Mouse (Mus musculus) embryonic facial prominence, embryonic 10.5 days (tissue): ENCODE data around the gene Mpig6b. TPM values are rescaled to one million over a fixed set of nuclear protein-coding genes. Genes with fewer than 3 reads are reported as not detected.

Experiments used
- DNase-seq: peaks from one replicate; pipeline ENCODE4 v3.0.0-alpha.2; 2017; ENCODE audit warnings: low spot score
- H3K27ac ChIP-seq: fragments of 300-500 bp; sonication (generic); replicated peaks from 2 replicates; pipeline ENCODE4 v1.5.1; 2016; ENCODE audit warnings: mild to moderate bottlenecking
- H3K27me3 ChIP-seq: fragments of 300-500 bp; sonication (generic); replicated peaks from 2 replicates; pipeline ENCODE4 v1.6.1; 2016; ENCODE audit warnings: low read depth, mild to moderate bottlenecking; ENCODE audit not compliant: poor library complexity, severe bottlenecking
- H3K36me3 ChIP-seq: fragments of 300-500 bp; sonication (generic); replicated peaks from 2 replicates; pipeline ENCODE4 v1.6.1; 2016; ENCODE audit warnings: mild to moderate bottlenecking, moderate library complexity
- H3K4me1 ChIP-seq: fragments of 300-500 bp; sonication (generic); 2 replicates; pipeline ENCODE4 v1.6.1; 2016
- H3K4me3 ChIP-seq: fragments of 300-500 bp; sonication (generic); 2 replicates; pipeline ENCODE4 v1.5.1; 2016; ENCODE audit warnings: mild to moderate bottlenecking, moderate library complexity
- H3K9me3 ChIP-seq: fragments of 300-500 bp; sonication (generic); 2 replicates; pipeline ENCODE4 v1.6.1; 2016; ENCODE audit warnings: mild to moderate bottlenecking
- WGBS: fragments of 180-500 bp; shearing (Covaris S2); methylation state at CpG from one replicate; pipeline ENCODE4 v1.1.7; 2016; 5-methylcytosine and 5-hydroxymethylcytosine counted together
- polyA plus RNA-seq: library from polyadenylated mRNA; unstranded; fragments of >200 nt; fragmentation: Nextera tagmentation; extraction: Ambion mirVana; gene quantifications from 2 replicates; pipeline ENCODE4 v1.2.1, GENCODE M21; 2016

The Mpig6b gene
- polyA plus RNA-seq, 1 experiment from 2014 or later, result 0.93 TPM

DNA sequence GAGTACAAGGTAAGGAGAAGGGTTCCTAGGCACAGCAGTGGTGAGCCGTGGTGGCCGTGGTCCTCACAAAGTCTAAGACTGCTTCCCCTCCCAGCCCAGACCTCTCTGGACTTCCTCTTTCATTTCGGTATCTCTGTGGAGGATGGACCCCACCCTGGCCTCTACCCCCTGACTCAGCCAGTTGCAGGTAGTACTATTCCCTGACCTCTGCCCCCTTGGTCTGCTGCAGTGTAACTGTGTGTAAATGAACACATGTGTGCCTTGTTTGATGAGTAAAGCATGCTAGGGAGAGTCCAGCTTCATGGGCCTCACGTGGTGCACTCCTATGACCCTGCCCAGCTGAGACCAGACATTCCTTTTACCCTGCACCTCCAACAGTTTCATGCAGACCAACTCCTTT is 42.2 kb downstream of the Mpig6b start:
- WGBS, result 67% methylated on average over 4 of the region's 4 CpGs
- no peak for DNase-seq
- Histone ChIP-seq H3K36me3 (peaks cover 2% of the 10 kb centered on the region), H3K9me3 (no peaks in the 10 kb centered on the region), H3K4me3 (no peak overlapping the region), H3K27me3 (0 out of 2 replicates have a peak, but pooled peaks cover under 1% of the 10 kb centered on the region), H3K4me1 (peaks cover 68% of the 10 kb centered on the region), H3K27ac (no peak overlapping the region)

DNA sequence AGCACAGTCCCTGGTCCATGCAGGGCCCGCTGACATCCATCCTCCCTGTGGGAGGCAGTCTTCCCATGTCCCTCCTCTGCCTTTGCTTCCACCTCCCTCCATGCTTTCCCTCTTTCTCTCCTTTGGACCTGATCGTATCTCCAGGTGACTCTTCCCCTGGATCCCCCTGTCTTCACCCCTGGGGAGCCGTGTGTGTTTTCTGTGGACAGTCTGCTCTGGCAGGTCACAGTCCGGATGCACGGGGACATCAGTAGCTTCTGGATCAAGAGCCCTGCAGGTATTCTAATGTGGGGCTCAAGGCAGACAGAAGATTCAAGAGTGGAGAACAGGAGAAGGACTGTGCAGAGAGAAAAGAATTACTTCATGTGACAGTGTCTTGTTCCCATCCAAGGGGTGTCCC is 42.8 kb downstream of the Mpig6b start:
- no peak overlapping the region for H3K4me3 ChIP-seq
- H3K4me1 ChIP-seq, result peaks cover 63% of the 10 kb centered on the region
- WGBS, result 84% methylated on average over 5 of the region's 5 CpGs
- H3K27ac ChIP-seq, result peak overlapping the region; percentile 26
- H3K36me3 ChIP-seq, result peaks cover 4% of the 10 kb centered on the region
- H3K27me3 ChIP-seq, result no peaks in the 10 kb centered on the region
- no peaks in the 10 kb centered on the region for H3K9me3 ChIP-seq
- DNase-seq, result no peak

DNA sequence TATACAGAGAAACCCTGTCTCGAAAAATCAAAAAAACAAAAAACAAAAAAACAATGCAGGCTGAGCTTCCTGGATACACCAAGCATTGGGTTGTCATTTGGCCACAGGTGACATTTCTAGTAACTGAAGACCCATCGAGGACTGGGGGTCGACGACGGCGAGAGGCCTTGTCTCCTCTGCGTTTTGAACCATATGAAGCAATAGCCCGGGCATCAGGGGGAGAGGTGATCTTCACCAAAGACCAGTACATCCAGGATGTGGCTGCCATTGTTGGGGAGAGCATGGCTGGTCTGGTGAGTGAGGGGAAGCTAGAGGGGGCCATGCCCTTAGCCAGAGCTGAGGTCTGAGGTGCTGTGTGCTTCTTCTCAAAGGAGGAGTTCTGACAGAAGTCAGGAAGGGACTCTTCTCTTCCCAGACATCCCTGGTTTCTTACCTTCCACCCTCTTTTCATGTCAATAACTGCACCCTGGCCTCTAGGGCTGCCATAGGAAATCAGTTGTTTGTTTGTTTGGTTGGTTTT is 43.4 kb downstream of the Mpig6b start:
- no peak overlapping the region for H3K27ac ChIP-seq
- 94% methylated on average over 8 of the region's 8 CpGs for WGBS
- no peaks in the 10 kb centered on the region for H3K9me3 ChIP-seq
- peaks cover 7% of the 10 kb centered on the region for H3K36me3 ChIP-seq
- H3K4me1 ChIP-seq, result peaks cover 57% of the 10 kb centered on the region
- H3K27me3 ChIP-seq, result no peaks in the 10 kb centered on the region
- DNase-seq, result no peak
- H3K4me3 ChIP-seq, result no peak overlapping the region

DNA sequence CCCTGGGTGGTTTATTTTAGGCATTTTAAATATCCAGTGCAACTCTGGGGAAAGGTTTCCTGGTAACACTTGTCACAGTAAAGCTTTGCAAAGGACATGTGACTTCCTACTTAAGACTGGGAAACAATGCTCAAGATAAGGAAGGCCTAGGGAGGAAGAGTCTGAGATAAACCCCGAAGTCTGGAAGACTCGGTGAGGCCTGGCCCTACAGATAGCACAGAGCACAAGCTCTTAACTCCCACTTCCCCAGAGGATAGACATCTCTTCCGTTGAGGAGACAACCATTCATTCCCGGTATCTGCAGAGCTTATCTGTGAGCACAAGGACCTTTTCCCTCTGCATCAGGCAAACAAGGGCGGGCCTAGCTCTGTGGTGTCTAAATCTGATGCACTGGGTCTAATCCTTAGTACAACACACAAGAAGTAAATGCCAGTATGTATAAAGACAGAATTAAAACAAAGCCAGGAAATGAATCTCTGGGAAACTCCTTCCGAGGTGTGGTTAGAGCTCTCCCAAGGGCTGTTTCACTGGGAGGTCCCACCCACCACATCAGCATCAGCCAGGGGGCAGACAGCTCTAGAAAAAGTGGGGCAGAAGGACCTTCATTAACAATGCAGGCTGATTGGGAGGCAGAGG is 44.0 kb downstream of the Mpig6b start:
- DNase-seq, result no peak
- H3K27ac ChIP-seq, result peak overlapping the region; percentile 78
- WGBS, result 68% methylated on average over 6 of the region's 6 CpGs
- H3K4me3 ChIP-seq, result peak overlapping the region; percentile 41
- peaks cover 14% of the 10 kb centered on the region for H3K36me3 ChIP-seq
- H3K9me3 ChIP-seq, result no peaks in the 10 kb centered on the region
- peaks cover 51% of the 10 kb centered on the region for H3K4me1 ChIP-seq
- no peaks in the 10 kb centered on the region for H3K27me3 ChIP-seq

DNA sequence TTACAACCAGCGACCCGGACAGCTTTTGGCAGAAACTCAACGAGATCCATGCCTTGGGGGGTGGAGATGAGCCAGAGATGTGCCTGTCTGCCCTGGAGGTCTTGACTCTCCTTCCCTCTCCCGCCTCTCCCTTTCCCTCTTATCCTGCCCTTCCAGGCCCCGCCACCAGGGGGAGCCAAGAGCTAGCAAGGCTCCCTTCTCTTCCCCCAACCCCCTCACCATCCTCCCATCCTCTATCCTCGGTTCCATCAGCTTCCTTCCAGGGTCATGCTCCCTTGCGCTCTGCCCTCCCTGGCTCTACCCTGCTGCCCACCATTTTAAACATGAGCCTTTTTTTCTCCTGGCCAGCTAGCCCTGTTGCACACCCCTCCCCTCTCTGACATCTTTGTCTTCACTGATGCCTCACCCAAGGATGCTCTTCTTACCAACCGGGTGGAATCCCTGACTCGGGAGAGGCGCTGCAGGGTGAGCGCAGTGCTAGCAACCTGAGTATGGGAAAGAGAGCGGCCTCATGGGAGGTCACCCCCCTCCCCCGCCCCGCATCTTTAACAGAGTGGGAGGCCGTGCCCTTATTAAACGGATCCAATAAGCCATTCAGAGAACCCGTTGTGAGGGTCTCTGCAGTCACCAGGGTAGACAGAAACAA is 44.7 kb downstream of the Mpig6b start:
- H3K27ac ChIP-seq, result peak overlapping the region; percentile 78

DNA sequence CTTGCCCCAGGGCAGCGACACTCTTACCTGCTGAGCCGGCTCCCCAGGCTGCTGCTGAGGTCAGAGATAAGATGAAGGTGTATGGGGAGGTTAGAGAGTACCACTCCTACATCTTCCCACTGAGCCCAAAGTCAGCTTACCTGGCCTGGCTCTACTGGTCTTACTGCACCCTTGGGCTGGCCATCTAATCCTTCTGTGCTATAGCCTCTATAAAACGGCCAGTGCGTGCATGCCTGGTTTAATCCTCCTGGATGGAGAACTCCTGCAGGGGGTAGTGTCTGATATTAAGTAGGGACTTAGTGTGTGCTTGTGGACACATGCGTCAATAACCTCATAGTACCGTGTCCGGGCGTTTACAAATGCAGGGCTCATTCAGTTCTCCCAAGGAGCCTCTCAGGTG is 45.4 kb downstream of the Mpig6b start:
- no peak for DNase-seq
- 86% methylated on average over 8 of the region's 8 CpGs for WGBS
- Histone ChIP-seq H3K27me3 (no peaks in the 10 kb centered on the region), H3K36me3 (peaks cover 28% of the 10 kb centered on the region), H3K4me3 (peak overlapping the region; percentile 41; the same call in 1 of the 2 replicates), H3K4me1 (peaks cover 37% of the 10 kb centered on the region), H3K27ac (no peak overlapping the region), H3K9me3 (no peaks in the 10 kb centered on the region)

More for the DNA sequence above, 44.7 kb downstream of the Mpig6b start:
- WGBS, result 5% methylated on average over 17 of the region's 17 CpGs
- DNase-seq, result peak; percentile 92
- H3K4me3 ChIP-seq, result peak overlapping the region; percentile 41
- H3K4me1 ChIP-seq, result peaks cover 44% of the 10 kb centered on the region
- H3K36me3 ChIP-seq, result peaks cover 21% of the 10 kb centered on the region
- no peaks in the 10 kb centered on the region for H3K27me3 ChIP-seq
- H3K9me3 ChIP-seq, result no peaks in the 10 kb centered on the region

DNA sequence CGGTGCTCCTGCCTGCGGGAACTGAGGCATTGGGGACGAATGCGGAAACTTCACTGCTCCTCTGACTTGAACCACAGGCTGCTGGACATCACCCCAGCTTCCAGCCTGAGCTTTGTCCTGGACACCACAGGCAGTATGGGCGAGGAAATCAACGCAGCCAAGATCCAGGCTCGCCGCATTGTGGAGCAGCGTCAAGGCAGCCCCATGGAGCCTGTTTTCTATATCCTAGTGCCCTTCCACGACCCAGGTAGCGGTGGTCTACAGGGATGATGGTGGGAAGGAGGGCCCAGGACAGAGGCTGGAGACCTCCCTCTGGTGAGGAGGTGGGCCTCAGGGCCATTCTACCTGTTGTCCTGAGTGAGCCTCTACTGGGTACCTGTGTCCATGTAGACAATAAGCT is 46.1 kb downstream of the Mpig6b start:
- Histone ChIP-seq H3K36me3 (peaks cover 35% of the 10 kb centered on the region), H3K27me3 (no peaks in the 10 kb centered on the region), H3K4me1 (peaks cover 33% of the 10 kb centered on the region), H3K27ac (no peak overlapping the region), H3K9me3 (no peaks in the 10 kb centered on the region), H3K4me3 (peak overlapping the region; percentile 25; the same call in 1 of the 2 replicates)
- 82% methylated on average over 11 of the region's 11 CpGs for WGBS
- DNase-seq, result no peak

DNA sequence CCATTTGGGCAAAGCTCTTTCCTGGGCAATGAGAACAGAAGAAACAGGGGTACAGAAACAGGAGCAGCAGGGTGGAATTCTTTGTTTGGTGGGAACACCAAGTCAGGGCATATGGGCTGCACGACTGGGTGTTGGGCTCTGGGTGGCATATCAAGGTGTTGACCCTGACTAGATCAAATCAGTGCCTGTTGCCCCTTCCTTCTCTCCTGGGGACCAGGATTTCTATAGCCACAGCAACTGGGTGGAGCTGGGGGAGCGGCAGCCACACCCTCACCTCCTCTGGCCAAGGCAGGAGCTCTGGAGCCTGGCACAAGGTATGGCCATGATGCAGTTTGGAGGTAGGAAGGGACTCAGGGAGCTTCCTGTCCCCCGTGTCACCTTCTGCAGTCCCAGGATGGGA is 47.8 kb downstream of the Mpig6b start:
- Histone ChIP-seq H3K4me3 (no peak overlapping the region), H3K36me3 (peaks cover 52% of the 10 kb centered on the region), H3K9me3 (no peaks in the 10 kb centered on the region), H3K27ac (0 out of 2 replicates have a peak overlapping the region, but pooled peaks have one; percentile 3), H3K27me3 (no peaks in the 10 kb centered on the region), H3K4me1 (peaks cover 16% of the 10 kb centered on the region)
- WGBS, result 86% methylated on average over 3 of the region's 3 CpGs
- no peak for DNase-seq

DNA sequence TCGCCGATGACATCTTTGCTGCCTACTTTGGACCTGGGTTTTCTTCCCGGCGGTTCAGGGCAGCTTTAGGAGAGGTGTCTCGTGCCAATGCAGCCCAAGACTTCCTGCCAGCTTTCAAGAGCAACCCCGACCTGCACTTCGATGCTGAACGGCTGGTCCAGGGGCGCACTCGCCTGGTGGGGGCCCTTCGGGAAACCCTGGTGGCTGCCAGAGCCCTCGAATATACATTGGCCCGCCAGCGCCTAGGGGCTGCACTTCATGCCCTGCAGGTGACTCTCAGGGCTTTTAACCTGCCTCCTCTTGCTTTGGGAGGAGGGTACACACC is 48.3 kb downstream of the Mpig6b start:
- Histone ChIP-seq H3K27me3 (no peaks in the 10 kb centered on the region), H3K9me3 (no peaks in the 10 kb centered on the region)
- whole genome bisulfite sequencing, result 74% methylated on average over 14 of the region's 14 CpGs

DNA sequence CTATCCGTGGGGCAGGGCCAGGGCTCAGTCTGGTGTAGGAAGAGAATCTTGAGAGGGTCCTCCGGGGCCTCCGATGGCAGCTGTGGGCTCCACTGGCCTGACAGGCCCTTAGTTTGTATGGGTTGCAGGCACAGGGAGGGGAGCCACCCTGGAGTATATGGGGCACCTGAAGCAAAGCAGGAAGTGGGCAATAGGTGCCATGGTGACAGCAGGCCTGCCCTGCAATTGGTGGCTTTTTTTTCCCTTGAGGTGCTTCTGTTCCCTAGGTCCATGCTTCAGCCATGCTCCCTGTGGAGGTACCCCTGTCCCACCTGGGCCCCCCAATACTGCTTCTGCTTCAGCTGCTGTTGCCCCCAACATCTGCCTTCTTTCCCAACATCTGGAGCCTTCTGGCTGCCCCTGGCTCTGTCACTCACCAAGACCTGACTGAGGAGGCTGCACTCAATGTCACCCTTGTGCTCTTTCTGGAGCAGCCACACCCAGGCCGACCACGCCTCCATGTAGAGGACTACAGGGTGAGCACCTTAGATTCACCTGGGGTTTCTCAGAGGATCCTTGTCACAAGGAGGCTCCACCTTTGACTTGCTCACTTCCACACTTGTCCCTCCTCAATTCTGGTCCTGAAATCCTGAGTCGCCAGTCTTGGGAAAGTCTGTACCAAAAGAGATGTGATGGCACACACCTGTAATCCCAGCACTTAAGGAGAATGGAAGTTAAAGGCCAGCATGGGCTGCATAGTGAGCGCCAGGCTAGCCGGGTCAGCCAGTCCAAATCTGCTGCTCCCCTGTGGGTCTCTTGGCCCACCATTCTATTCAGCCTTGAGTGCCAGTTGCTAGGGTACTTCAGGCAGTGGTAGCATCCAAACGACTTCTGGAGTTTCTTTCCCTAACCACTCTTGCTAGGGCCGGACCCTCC is 48.9 kb downstream of the Mpig6b start:
- H3K36me3 ChIP-seq, result peaks cover 63% of the 10 kb centered on the region
- DNase-seq, result no peak
- H3K4me3 ChIP-seq, result peak overlapping the region; percentile 11; the same call in 1 of the 2 replicates
- no peak overlapping the region for H3K27ac ChIP-seq
- peaks cover 14% of the 10 kb centered on the region for H3K4me1 ChIP-seq
- no peaks in the 10 kb centered on the region for H3K9me3 ChIP-seq
- 78% methylated on average over 10 of the region's 10 CpGs for WGBS
- H3K27me3 ChIP-seq, result no peaks in the 10 kb centered on the region

More for the DNA sequence above, 48.3 kb downstream of the Mpig6b start:
- Histone ChIP-seq H3K4me3 (0 out of 2 replicates have a peak overlapping the region, but pooled peaks have one; percentile 11), H3K27ac (no peak overlapping the region), H3K4me1 (peaks cover 15% of the 10 kb centered on the region), H3K36me3 (peaks cover 57% of the 10 kb centered on the region)
- DNase-seq, result no peak

DNA sequence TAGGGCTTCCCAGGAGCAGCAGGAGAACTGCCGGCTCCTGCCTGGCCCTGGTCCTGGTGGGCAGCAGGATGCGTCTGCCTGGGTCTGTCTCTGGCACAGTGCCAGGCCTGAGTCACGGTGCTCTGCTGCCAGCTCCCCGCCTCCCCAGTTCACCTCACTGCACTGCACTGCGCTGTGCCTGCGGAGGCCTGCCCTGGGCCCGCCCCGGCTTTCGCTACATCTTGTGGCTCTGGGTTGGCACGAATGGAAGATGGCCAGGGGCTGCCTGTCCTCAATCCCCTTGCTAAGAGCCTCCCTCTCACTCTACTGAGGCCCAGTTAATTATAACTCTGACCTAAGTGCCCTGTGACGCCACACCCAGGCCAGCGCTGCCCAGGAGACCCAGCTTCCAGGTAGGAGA is 49.6 kb downstream of the Mpig6b start, which contains the start of gene Vwa7:
Vwa7 (plus strand) TSS at position 204 of the 400 bp plus-strand sequence.
- DNase-seq, result no peak
- Histone ChIP-seq H3K4me1 (peaks cover 7% of the 10 kb centered on the region), H3K27me3 (no peaks in the 10 kb centered on the region), H3K9me3 (no peaks in the 10 kb centered on the region), H3K36me3 (peaks cover 70% of the 10 kb centered on the region), H3K4me3 (peak within 1 kb of the TSS; percentile 11; the same call in 1 of the 2 replicates), H3K27ac (peak within 1 kb of the TSS; percentile 16; the same call in 1 of the 2 replicates)
- WGBS, result 88% methylated on average over 12 of the region's 12 CpGs

DNA sequence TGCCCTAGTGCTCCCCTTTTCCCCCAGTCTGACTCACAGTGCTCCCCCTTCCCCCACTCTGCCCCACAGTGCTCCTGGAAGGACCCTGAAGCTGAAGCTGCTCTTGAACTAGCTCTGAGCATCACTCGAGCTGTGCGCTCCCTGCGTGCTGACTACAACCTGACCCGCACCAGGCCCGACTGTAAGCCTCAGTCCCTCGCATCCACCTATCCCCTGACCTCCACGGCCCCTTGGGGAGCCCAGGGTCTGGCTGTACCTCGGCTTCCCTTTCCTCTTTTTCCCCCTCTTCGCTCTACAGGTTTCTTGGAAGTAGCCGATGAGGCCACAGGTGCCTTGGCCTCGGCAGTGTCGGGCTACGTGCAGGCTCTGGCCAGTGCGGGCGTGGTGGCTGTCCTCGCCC is 50.7 kb downstream of the Mpig6b start:
- DNase-seq, result no peak
- 92% methylated on average over 16 of the region's 16 CpGs for WGBS
- no peaks in the 10 kb centered on the region for H3K9me3 ChIP-seq
- peaks cover 81% of the 10 kb centered on the region for H3K36me3 ChIP-seq
- no peak overlapping the region for H3K27ac ChIP-seq
- H3K4me3 ChIP-seq, result no peak overlapping the region
- H3K27me3 ChIP-seq, result no peaks in the 10 kb centered on the region
- H3K4me1 ChIP-seq, result no peaks in the 10 kb centered on the region
